Mouse (Mus musculus): ENCODE data around the gene E2f1.

DNA sequence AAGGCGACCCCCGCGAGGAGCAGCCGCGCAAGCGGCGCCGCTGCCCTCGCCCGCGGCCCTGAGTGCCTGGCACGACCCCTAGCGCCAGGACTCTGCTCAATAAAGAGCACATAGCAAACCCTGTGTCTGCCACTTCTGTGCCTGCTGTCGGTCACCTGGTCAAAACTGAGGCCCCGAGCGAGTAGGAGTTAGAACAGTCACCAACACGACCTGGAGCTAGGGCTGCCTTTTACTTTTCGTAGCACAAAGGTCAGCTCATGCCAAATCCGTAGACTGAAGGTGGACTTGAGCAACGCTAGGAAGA, 19.9 kb downstream of the E2f1 start:
- TF ChIP-seq EP300 (IDR thresholded peaks at IDR 0.05; ENCODE audit: low read depth) (no peak), CTCF (IDR thresholded peaks at IDR 0.05; ENCODE audit: low read depth) (no peak)

Data from heart, postnatal 0 days (tissue).